Mouse (Mus musculus): ENCODE results near the gene Hist1h2be. TPM values are rescaled to one million over a fixed set of nuclear protein-coding genes. Genes with fewer than 3 reads are reported as not detected.
A peak's percentile ranks its signal among the peaks of the same experiment; 100 is the strongest.
"Not testable (repeated sequence)": the region's sequence is repeated elsewhere in the genome, so short reads cannot be mapped to it uniquely, and the experiment has no call there.

The Hist1h2be gene
- polyA plus RNA-seq, 1 experiment from 2014 or later = 3.6 TPM

GRCm38 (mm10) chr13:23609209-23609608 is 11.7 kb downstream of the Hist1h2be start:
- 70% methylated on average over 4 of the region's 4 CpGs for WGBS
- H3K4me2 ChIP-seq = no peak overlapping the region

GRCm38 (mm10) chr13:23605052-23605451 is 15.9 kb downstream of the Hist1h2be start:
- no peaks in the 10 kb centered on the region for H3K27me3 ChIP-seq
- no peak overlapping the region for H3K4me3 ChIP-seq
- no peak overlapping the region for H3K4me2 ChIP-seq
- no peak overlapping the region for H3K9ac ChIP-seq
- no peaks in the 10 kb centered on the region for H3K36me3 ChIP-seq
- 82% methylated on average over 3 of the region's 3 CpGs for WGBS
- no peaks in the 10 kb centered on the region for H3K9me3 ChIP-seq
- no peak overlapping the region for H3K27ac ChIP-seq
- no peak for ATAC-seq (ENCODE audit: borderline replicate concordance, extremely low read depth, low FRiP score, low TSS enrichment)
- H3K4me1 ChIP-seq = no peaks in the 10 kb centered on the region

More at GRCm38 (mm10) chr13:23609209-23609608, 11.7 kb downstream of the Hist1h2be start:
- Histone ChIP-seq H3K27me3 (no peaks in the 10 kb centered on the region), H3K9ac (no peak overlapping the region), H3K9me3 (no peaks in the 10 kb centered on the region), H3K4me3 (no peak overlapping the region), H3K36me3 (no peaks in the 10 kb centered on the region), H3K4me1 (no peaks in the 10 kb centered on the region), H3K27ac (no peak overlapping the region)
- ATAC-seq (ENCODE audit: borderline replicate concordance, extremely low read depth, low FRiP score, low TSS enrichment) = no peak

- H3K4me3 ChIP-seq = no peak overlapping the region
- H3K9me3 ChIP-seq = no peaks in the 10 kb centered on the region
- no peaks in the 10 kb centered on the region for H3K27me3 ChIP-seq
- 87% methylated on average over 3 of the region's 3 CpGs for WGBS
- no peaks in the 10 kb centered on the region for H3K36me3 ChIP-seq
- H3K27ac ChIP-seq = no peak overlapping the region
- H3K4me2 ChIP-seq = no peak overlapping the region
- no peak for ATAC-seq (ENCODE audit: borderline replicate concordance, extremely low read depth, low FRiP score, low TSS enrichment)
- H3K4me1 ChIP-seq = no peaks in the 10 kb centered on the region
- no peak overlapping the region for H3K9ac ChIP-seq
Measured at GRCm38 (mm10) chr13:23604452-23604851, 16.5 kb downstream of the Hist1h2be start.

GRCm38 (mm10) chr13:23603182-23603699 is 17.7 kb downstream of the Hist1h2be start:
- no peaks in the 10 kb centered on the region for H3K27me3 ChIP-seq
- no peak overlapping the region for H3K4me3 ChIP-seq
- ATAC-seq (ENCODE audit: borderline replicate concordance, extremely low read depth, low FRiP score, low TSS enrichment) = no peak
- H3K4me2 ChIP-seq = no peak overlapping the region
- no peaks in the 10 kb centered on the region for H3K36me3 ChIP-seq
- H3K4me1 ChIP-seq = no peaks in the 10 kb centered on the region
- H3K9me3 ChIP-seq = no peaks in the 10 kb centered on the region
- H3K27ac ChIP-seq = 0 out of 2 replicates have a peak overlapping the region, but pooled peaks have one; percentile 8
- WGBS = 63% methylated on average over 7 of the region's 7 CpGs
- no peak overlapping the region for H3K9ac ChIP-seq

GRCm38 (mm10) chr13:23597957-23598356 is 23.0 kb downstream of the Hist1h2be start:
- WGBS = 6% methylated on average over 9 of the region's 9 CpGs
- Histone ChIP-seq H3K9me3 (no peaks in the 10 kb centered on the region), H3K27me3 (no peaks in the 10 kb centered on the region), H3K36me3 (no peaks in the 10 kb centered on the region), H3K4me1 (peaks cover 4% of the 10 kb centered on the region; the same call in 1 of the 2 replicates), H3K27ac (no peak overlapping the region), H3K9ac (no peak overlapping the region), H3K4me3 (no peak overlapping the region), H3K4me2 (no peak overlapping the region)
- no peak for ATAC-seq (ENCODE audit: borderline replicate concordance, extremely low read depth, low FRiP score, low TSS enrichment)

GRCm38 (mm10) chr13:23595622-23596372 is 25.1 kb downstream of the Hist1h2be start:
- no peak for ATAC-seq (ENCODE audit: borderline replicate concordance, extremely low read depth, low FRiP score, low TSS enrichment)
- H3K4me1 ChIP-seq = peaks cover 8% of the 10 kb centered on the region; the same call in 1 of the 2 replicates
- H3K4me3 ChIP-seq = no peak overlapping the region
- H3K4me2 ChIP-seq = no peak overlapping the region
- no peak overlapping the region for H3K27ac ChIP-seq
- no peaks in the 10 kb centered on the region for H3K27me3 ChIP-seq
- H3K9me3 ChIP-seq = no peaks in the 10 kb centered on the region
- no peaks in the 10 kb centered on the region for H3K36me3 ChIP-seq
- 80% methylated on average over 7 of the region's 7 CpGs for WGBS
- H3K9ac ChIP-seq = no peak overlapping the region

GRCm38 (mm10) chr13:23595185-23595584 is 25.7 kb downstream of the Hist1h2be start:
- WGBS = 74% methylated on average over 2 of the region's 2 CpGs
- Histone ChIP-seq H3K9me3 (no peaks in the 10 kb centered on the region), H3K4me2 (no peak overlapping the region), H3K36me3 (no peaks in the 10 kb centered on the region), H3K27me3 (no peaks in the 10 kb centered on the region), H3K27ac (no peak overlapping the region), H3K9ac (no peak overlapping the region), H3K4me3 (no peak overlapping the region), H3K4me1 (peaks cover 8% of the 10 kb centered on the region; the same call in 1 of the 2 replicates)
- ATAC-seq (ENCODE audit: borderline replicate concordance, extremely low read depth, low FRiP score, low TSS enrichment) = no peak

- WGBS = 65% methylated on average over 5 of the region's 5 CpGs
- no peak for ATAC-seq (ENCODE audit: borderline replicate concordance, extremely low read depth, low FRiP score, low TSS enrichment)
- Histone ChIP-seq H3K36me3 (no peaks in the 10 kb centered on the region), H3K9me3 (no peaks in the 10 kb centered on the region), H3K27me3 (no peaks in the 10 kb centered on the region), H3K4me1 (peaks cover 8% of the 10 kb centered on the region; the same call in 1 of the 2 replicates), H3K4me3 (no peak overlapping the region), H3K27ac (peak overlapping the region; percentile 82), H3K9ac (no peak overlapping the region), H3K4me2 (no peak overlapping the region)
Measured at GRCm38 (mm10) chr13:23593051-23593770, 27.7 kb downstream of the Hist1h2be start.

- ATAC-seq (ENCODE audit: borderline replicate concordance, extremely low read depth, low FRiP score, low TSS enrichment) = no peak
- Histone ChIP-seq H3K4me1 (peaks cover 8% of the 10 kb centered on the region; the same call in 1 of the 2 replicates), H3K4me2 (no peak overlapping the region), H3K4me3 (no peak overlapping the region), H3K9ac (no peak overlapping the region), H3K27me3 (no peaks in the 10 kb centered on the region), H3K9me3 (no peaks in the 10 kb centered on the region), H3K27ac (peak overlapping the region; percentile 82), H3K36me3 (no peaks in the 10 kb centered on the region)
- WGBS = 75% methylated on average over 7 of the region's 7 CpGs
Measured at GRCm38 (mm10) chr13:23592614-23593013, 28.3 kb downstream of the Hist1h2be start.

GRCm38 (mm10) chr13:23591886-23592285 is 29.0 kb downstream of the Hist1h2be start:
- not testable (repeated sequence) for H3K27me3 ChIP-seq; H3K36me3 ChIP-seq; H3K27ac ChIP-seq; ATAC-seq (ENCODE audit: borderline replicate concordance, extremely low read depth, low FRiP score, low TSS enrichment); H3K4me3 ChIP-seq; H3K9ac ChIP-seq; H3K9me3 ChIP-seq; H3K4me2 ChIP-seq
- 70% methylated on average over 7 of the region's 7 CpGs for WGBS
- H3K4me1 ChIP-seq = peaks cover 11% of the 10 kb centered on the region; the same call in 1 of the 2 replicates

- peaks cover 17% of the 10 kb centered on the region; the same call in 1 of the 2 replicates for H3K4me1 ChIP-seq
- H3K27me3 ChIP-seq = no peaks in the 10 kb centered on the region
- H3K9me3 ChIP-seq = no peaks in the 10 kb centered on the region
- no peak overlapping the region for H3K9ac ChIP-seq
- H3K36me3 ChIP-seq = no peaks in the 10 kb centered on the region
- no peak for ATAC-seq (ENCODE audit: borderline replicate concordance, extremely low read depth, low FRiP score, low TSS enrichment)
- H3K27ac ChIP-seq = no peak overlapping the region
- H3K4me2 ChIP-seq = no peak overlapping the region
- 90% methylated on average over 7 of the region's 7 CpGs for whole genome bisulfite sequencing
- H3K4me3 ChIP-seq = no peak overlapping the region
Measured at GRCm38 (mm10) chr13:23591206-23591605, 29.7 kb downstream of the Hist1h2be start.

- Histone ChIP-seq H3K36me3 (no peaks in the 10 kb centered on the region), H3K27ac (peak overlapping the region; percentile 98), H3K4me2 (peak overlapping the region; percentile 72), H3K4me1 (peaks cover 28% of the 10 kb centered on the region), H3K9me3 (no peaks in the 10 kb centered on the region), H3K4me3 (peak overlapping the region; percentile 48), H3K9ac (peak overlapping the region; percentile 51), H3K27me3 (no peaks in the 10 kb centered on the region)
- no peak; the same call in 1 of the 2 replicates for ATAC-seq (ENCODE audit: borderline replicate concordance, extremely low read depth, low FRiP score, low TSS enrichment)
- 4% methylated on average over 1 of the region's 1 CpGs for WGBS
Measured at GRCm38 (mm10) chr13:23586940-23587225, 34.0 kb downstream of the Hist1h2be start.

Measured in lung, embryonic 15.5 days (tissue).